Mouse (Mus musculus) left cerebral cortex, adult 2 months (tissue): Measurements from ENCODE around the gene Hoxa4. TPM values are rescaled to one million over a fixed set of nuclear protein-coding genes. Genes with fewer than 3 reads are reported as not detected.

Experiments used
- DNase-seq, 2 experiments: peaks; one replicate each; pipeline ENCODE4 v3.0.0; 2021 to 2022; ENCODE audit warnings: low spot score in 2 of 2, mixed read lengths in 1 of 2; ENCODE audit errors: extremely low spot score in 1 of 2
- H3K27ac ChIP-seq: fragments of 200-600 bp; 2 replicates; pipeline ENCODE4 v1.8.1; 2022
- H3K4me3 ChIP-seq: fragments of 200-600 bp; 2 replicates; pipeline ENCODE4 v1.8.1; 2022
- CTCF ChIP-seq: fragments of 200-600 bp; IDR thresholded peaks from 2 replicates; pipeline ENCODE4 v1.8.1; 2022; ENCODE audit warnings: antibody characterized with exemption, mild to moderate bottlenecking, moderate library complexity
- intact Hi-C: fragments of 180-260 bp; cut with DNase I; formaldehyde crosslinking; loops from one replicate; pipeline ENCODE4 v1.15.1; 2025
- total RNA-seq, 2 experiments: library from RNA; stranded (reverse); gene quantifications; 2 replicates each; pipeline ENCODE4 v1.2.3; 2021

The Hoxa4 gene
- total RNA-seq, 2 experiments from 2014 or later = not detected

GRCm38 (mm10) chr6:52226569-52227257 lies 35.2 kb upstream of the Hoxa4 start:
- Histone ChIP-seq H3K4me3 (no peak overlapping the region), H3K27ac (no peak overlapping the region)
- TF ChIP-seq CTCF = no peak
- no peak for DNase-seq
- intact Hi-C loops = loop anchor here (10.0 kb wide), 1 partner anchor 842 kb away; no protein-coding TSS in a partner anchor

- no peak for TF ChIP-seq CTCF
- DNase-seq = no peak
- H3K4me3 ChIP-seq = no peak overlapping the region
- no peak overlapping the region for H3K27ac ChIP-seq
- intact Hi-C loops = loop anchor here (10.0 kb wide), 1 partner anchor 841 kb away; no protein-coding TSS in a partner anchor
These were observed 34.3 kb upstream of the Hoxa4 start for GRCm38 (mm10) chr6:52225612-52226568.

GRCm38 (mm10) chr6:52224895-52225611 lies 33.5 kb upstream of the Hoxa4 start:
- DNase-seq = no peak
- Histone ChIP-seq H3K4me3 (no peak overlapping the region), H3K27ac (no peak overlapping the region)
- intact Hi-C loops = loop anchor here (5.0 to 10.0 kb wide), 2 partner anchors 840 to 1418 kb away; no protein-coding TSS in a partner anchor
- no peak for TF ChIP-seq CTCF

- DNase-seq = no peak
- H3K27ac ChIP-seq = no peak overlapping the region
- H3K4me3 ChIP-seq = no peak overlapping the region
- intact Hi-C loops = loop anchor here (5.0 to 10.0 kb wide), 2 partner anchors 839 to 1417 kb away; no protein-coding TSS in a partner anchor
- no peak for TF ChIP-seq CTCF
These were observed 32.6 kb upstream of the Hoxa4 start for GRCm38 (mm10) chr6:52223939-52224760.

- no peak for TF ChIP-seq CTCF
- DNase-seq = no peak
- Histone ChIP-seq H3K4me3 (no peak overlapping the region), H3K27ac (no peak overlapping the region)
- intact Hi-C loops = loop anchor here (5.0 to 10.0 kb wide), 2 partner anchors 838 to 1415 kb away; no protein-coding TSS in a partner anchor
These were observed 31.2 kb upstream of the Hoxa4 start for GRCm38 (mm10) chr6:52222729-52223128.

- peak overlapping the region; percentile 53 for H3K4me3 ChIP-seq
- intact Hi-C loops = loop anchor here (1.0 to 10.0 kb wide), 4 partner anchors 347 to 1415 kb away; no protein-coding TSS in a partner anchor
- no peak for TF ChIP-seq CTCF
- no peak for DNase-seq
- no peak overlapping the region for H3K27ac ChIP-seq
These were observed 30.6 kb upstream of the Hoxa4 start for GRCm38 (mm10) chr6:52221993-52222685.

- H3K27ac ChIP-seq = no peak within 1 kb of the TSS
- H3K4me3 ChIP-seq = peak within 1 kb of the TSS; percentile 53
- DNase-seq = peak; percentile 82
- TF ChIP-seq CTCF = peak; percentile 100
- intact Hi-C loops = loop anchor here (1.0 to 10.0 kb wide), 4 partner anchors 347 to 1414 kb away; no protein-coding TSS in a partner anchor
These were observed 29.9 kb upstream of the Hoxa4 start, which contains the start of gene Hoxa7 for GRCm38 (mm10) chr6:52221337-52221992. Hoxa7 (minus strand) TSS chr6:52221854.

GRCm38 (mm10) chr6:52220865-52221310 lies 29.3 kb upstream of the Hoxa4 start:
- TF ChIP-seq CTCF = no peak
- H3K27ac ChIP-seq = no peak overlapping the region
- no peak for DNase-seq
- peak overlapping the region; percentile 53; the same call in 1 of the 2 replicates for H3K4me3 ChIP-seq
- intact Hi-C loops = loop anchor here (1.0 to 10.0 kb wide), 4 partner anchors 346 to 1414 kb away; no protein-coding TSS in a partner anchor

- intact Hi-C loops = loop anchor here (2.0 to 10.0 kb wide), 3 partner anchors 345 to 1413 kb away; no protein-coding TSS in a partner anchor
- Histone ChIP-seq H3K4me3 (no peak overlapping the region), H3K27ac (no peak overlapping the region)
- DNase-seq = no peak
- TF ChIP-seq CTCF = no peak
These were observed 28.7 kb upstream of the Hoxa4 start for GRCm38 (mm10) chr6:52220003-52220864.
